Mouse (Mus musculus): ENCODE results near the gene Sord.

DNA sequence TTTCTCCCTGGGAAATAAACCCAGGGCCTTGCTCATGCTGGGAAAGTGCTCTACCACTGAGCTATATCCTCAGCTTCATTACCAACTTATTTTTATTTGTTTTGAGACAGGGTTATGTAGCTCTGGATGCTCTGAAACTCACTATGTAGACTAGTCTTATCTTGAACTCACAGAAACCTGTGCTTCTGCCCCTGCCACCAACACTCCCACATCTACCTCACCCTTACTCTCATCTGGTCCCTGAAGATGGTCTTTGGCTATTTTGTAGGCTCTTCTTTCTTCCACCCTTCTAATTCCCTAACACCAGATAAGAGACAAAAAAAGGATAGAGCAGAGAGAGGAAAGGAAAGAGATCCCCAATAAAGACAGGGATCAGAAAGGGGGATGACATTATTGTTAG is 10.9 kb upstream of the Sord start:
- TF ChIP-seq CTCF (IDR thresholded peaks at IDR 0.05; ENCODE audit: insufficient read depth, low read depth, low read length) (no peak), POLR2A (IDR thresholded peaks at IDR 0.05; ENCODE audit: insufficient read depth, low read depth, low read length) (no peak)
